Mouse (Mus musculus) liver, embryonic 14.5 days (tissue): Measurements from ENCODE around the gene Kcp. TPM values are rescaled to one million over a fixed set of nuclear protein-coding genes. Genes with fewer than 3 reads are reported as not detected.

Source experiments
- ATAC-seq: fragments of 200-750 bp; cut with Nextera tagmentation; 2 replicates; pipeline ENCODE4 v1.8.0; 2017; ENCODE audit warnings: moderate number of reproducible peaks, mild to moderate bottlenecking, moderate library complexity; ENCODE audit not compliant: insufficient read depth
- DNase-seq, 3 experiments: peaks; one replicate each; pipeline ENCODE4 v3.0.0-alpha.2; 2012 to 2013; ENCODE audit warnings: low read depth in 3 of 3, low spot score in 3 of 3
- H3K27ac ChIP-seq: fragments of 300-500 bp; sonication (generic); 2 replicates; pipeline ENCODE4 v1.5.1; 2014; ENCODE audit warnings: moderate library complexity, mild to moderate bottlenecking, control low read depth, inconsistent platforms
- H3K27me3 ChIP-seq: fragments of 300-500 bp; sonication (generic); 2 replicates; pipeline ENCODE4 v1.6.1; 2014; ENCODE audit warnings: mild to moderate bottlenecking, low read length, moderate library complexity; ENCODE audit not compliant: control insufficient read depth, insufficient read depth
- H3K36me3 ChIP-seq: fragments of 300-500 bp; sonication (generic); replicated peaks from 2 replicates; pipeline ENCODE4 v1.6.1; 2014; ENCODE audit warnings: low read depth; ENCODE audit not compliant: control insufficient read depth, insufficient read depth
- H3K4me1 ChIP-seq, 2 experiments: fragments of 200-500 bp in 1 of 2; fragments of 300-500 bp in 1 of 2; sonication (generic) in 1 of 2; replicated peaks; 2 replicates each; pipeline ENCODE4 v1.6.1; 2012 to 2014; ENCODE audit warnings: antibody characterized with exemption in 1 of 2, inconsistent platforms in 1 of 2, low read length in 1 of 2; ENCODE audit not compliant: control insufficient read depth in 2 of 2, insufficient read depth in 2 of 2
- H3K4me2 ChIP-seq: fragments of 300-500 bp; sonication (generic); 2 replicates; pipeline ENCODE4 v1.6.1; 2014; ENCODE audit warnings: low read depth, mild to moderate bottlenecking, control low read depth, moderate library complexity
- H3K4me3 ChIP-seq, 2 experiments: fragments of 200-500 bp in 1 of 2; fragments of 300-500 bp in 1 of 2; sonication (generic) in 1 of 2; 2 replicates each; pipeline ENCODE4 v1.5.1; 2012 to 2014; ENCODE audit warnings: low read depth in 2 of 2, low read length in 2 of 2, mild to moderate bottlenecking in 2 of 2, control low read depth in 1 of 2, inconsistent platforms in 1 of 2, moderate library complexity in 1 of 2; ENCODE audit not compliant: insufficient read depth in 1 of 2
- H3K9ac ChIP-seq: fragments of 300-500 bp; sonication (generic); replicated peaks from 2 replicates; pipeline ENCODE4 v1.6.1; 2014; ENCODE audit warnings: mild to moderate bottlenecking, control low read depth, moderate library complexity
- H3K9me3 ChIP-seq: fragments of 300-500 bp; sonication (generic); 2 replicates; pipeline ENCODE4 v1.6.1; 2016; ENCODE audit warnings: low read length, mixed read lengths; ENCODE audit not compliant: control insufficient read depth
- CTCF ChIP-seq: IDR thresholded peaks from 2 replicates; pipeline ENCODE4 v1.5.1; 2016; ENCODE audit warnings: antibody characterized with exemption, low read depth, control low read depth
- EP300 ChIP-seq: IDR thresholded peaks from 2 replicates; pipeline ENCODE4 v1.6.1; 2016; ENCODE audit warnings: antibody characterized with exemption, low read depth
- WGBS: fragments of 180-500 bp; shearing (Covaris S2); extraction: QIAGEN DNeasy Blood & Tissue Kit; methylation state at CpG from one replicate; pipeline ENCODE4 v1.1.7; 2014; ENCODE audit not compliant: insufficient replicate concordance; 5-methylcytosine and 5-hydroxymethylcytosine counted together
- polyA plus RNA-seq, 2 experiments: library from polyadenylated mRNA; depleted of rRNA in 1 of 2; stranded (reverse) in 1 of 2; unstranded in 1 of 2; fragments of >200 nt; fragmentation: Nextera tagmentation in 1 of 2; extraction: Ambion mirVana in 1 of 2; gene quantifications; 2 replicates each; pipeline versions ENCODE4 v1.2.1 to v1.2.3; 2012 to 2014

The Kcp gene
- polyA plus RNA-seq, 2 experiments: 0.67 to 2.0 TPM

DNA sequence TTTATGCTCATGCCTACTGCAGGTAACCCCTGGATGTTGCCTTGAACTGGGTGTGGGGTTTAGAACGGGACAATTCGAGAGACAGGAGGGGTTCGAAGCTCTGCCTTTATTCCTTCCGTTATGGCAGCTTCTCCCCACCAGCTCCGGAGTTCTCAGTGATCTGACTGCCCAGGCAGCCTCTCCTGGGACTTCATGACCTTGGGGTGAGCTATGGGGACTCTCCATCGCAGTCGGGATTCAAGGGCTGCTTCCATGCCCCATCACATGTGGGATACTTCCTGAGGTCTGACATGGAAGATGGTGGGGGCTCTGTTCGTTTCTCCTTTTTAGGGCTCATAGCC lies 20.4 kb upstream of the Kcp start:
- no peak overlapping the region for H3K27ac ChIP-seq
- no peak for ATAC-seq
- WGBS: 16% methylated on average over 8 of the region's 8 CpGs
- DNase-seq: no peak
- H3K36me3 ChIP-seq: no peaks in the 10 kb centered on the region
- H3K4me2 ChIP-seq: no peak overlapping the region
- TF ChIP-seq EP300 (no peak), CTCF (no peak)
- peaks cover 47% of the 10 kb centered on the region for H3K27me3 ChIP-seq
- H3K9ac ChIP-seq: no peak overlapping the region
- no peaks in the 10 kb centered on the region for H3K4me1 ChIP-seq
- H3K9me3 ChIP-seq: no peaks in the 10 kb centered on the region
- H3K4me3 ChIP-seq: peak overlapping the region; percentile 16 to 53

DNA sequence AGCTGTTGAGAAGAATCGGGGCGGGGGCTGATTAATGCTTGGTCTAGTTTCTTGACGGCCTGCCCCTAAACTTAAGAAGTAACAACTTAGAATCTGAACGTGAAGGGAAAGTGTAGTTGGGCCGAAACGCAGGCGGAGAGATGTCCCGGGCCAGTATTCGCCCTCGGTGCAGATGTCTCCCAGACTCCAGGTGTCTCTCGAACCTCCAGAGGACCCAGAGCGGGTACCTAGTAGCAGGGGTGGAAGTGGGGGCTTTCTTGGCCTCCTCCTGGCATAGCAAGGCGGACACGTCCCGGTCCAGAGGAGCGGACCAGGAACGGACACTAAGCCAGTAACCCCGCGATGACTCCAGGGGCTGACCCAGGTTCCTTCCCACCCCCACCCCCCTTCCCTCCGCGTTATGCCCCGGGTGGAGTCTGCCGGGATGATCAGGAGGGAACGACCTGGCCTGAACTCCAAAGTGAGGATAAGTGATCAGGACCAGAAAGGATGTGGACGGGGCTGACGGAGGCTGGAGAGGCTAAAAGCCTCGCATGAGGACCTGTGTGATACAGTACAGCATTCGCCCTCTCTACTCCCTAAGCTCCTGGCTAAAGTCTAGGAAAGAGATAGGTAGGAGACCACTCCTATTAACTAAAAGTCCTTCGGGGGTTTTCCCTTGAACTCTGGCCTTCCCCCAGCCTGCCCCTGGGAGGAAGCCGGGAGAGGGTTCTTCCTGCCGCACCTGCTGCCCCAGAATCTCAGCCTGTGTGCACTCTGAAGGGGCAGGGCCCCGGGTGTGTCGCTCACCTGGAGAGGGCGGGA lies 19.8 kb upstream of the Kcp start:
- H3K9ac ChIP-seq: no peak overlapping the region
- H3K27me3 ChIP-seq: peaks cover 47% of the 10 kb centered on the region
- WGBS: 5% methylated on average over 34 of the region's 34 CpGs
- H3K4me3 ChIP-seq: peak overlapping the region; percentile 47 to 53
- H3K27ac ChIP-seq: no peak overlapping the region
- DNase-seq (no peak), ATAC-seq (no peak)
- no peaks in the 10 kb centered on the region for H3K9me3 ChIP-seq
- no peaks in the 10 kb centered on the region for H3K4me1 ChIP-seq
- peak overlapping the region; percentile 62 for H3K4me2 ChIP-seq
- no peaks in the 10 kb centered on the region for H3K36me3 ChIP-seq
- TF ChIP-seq CTCF (no peak), EP300 (no peak)

DNA sequence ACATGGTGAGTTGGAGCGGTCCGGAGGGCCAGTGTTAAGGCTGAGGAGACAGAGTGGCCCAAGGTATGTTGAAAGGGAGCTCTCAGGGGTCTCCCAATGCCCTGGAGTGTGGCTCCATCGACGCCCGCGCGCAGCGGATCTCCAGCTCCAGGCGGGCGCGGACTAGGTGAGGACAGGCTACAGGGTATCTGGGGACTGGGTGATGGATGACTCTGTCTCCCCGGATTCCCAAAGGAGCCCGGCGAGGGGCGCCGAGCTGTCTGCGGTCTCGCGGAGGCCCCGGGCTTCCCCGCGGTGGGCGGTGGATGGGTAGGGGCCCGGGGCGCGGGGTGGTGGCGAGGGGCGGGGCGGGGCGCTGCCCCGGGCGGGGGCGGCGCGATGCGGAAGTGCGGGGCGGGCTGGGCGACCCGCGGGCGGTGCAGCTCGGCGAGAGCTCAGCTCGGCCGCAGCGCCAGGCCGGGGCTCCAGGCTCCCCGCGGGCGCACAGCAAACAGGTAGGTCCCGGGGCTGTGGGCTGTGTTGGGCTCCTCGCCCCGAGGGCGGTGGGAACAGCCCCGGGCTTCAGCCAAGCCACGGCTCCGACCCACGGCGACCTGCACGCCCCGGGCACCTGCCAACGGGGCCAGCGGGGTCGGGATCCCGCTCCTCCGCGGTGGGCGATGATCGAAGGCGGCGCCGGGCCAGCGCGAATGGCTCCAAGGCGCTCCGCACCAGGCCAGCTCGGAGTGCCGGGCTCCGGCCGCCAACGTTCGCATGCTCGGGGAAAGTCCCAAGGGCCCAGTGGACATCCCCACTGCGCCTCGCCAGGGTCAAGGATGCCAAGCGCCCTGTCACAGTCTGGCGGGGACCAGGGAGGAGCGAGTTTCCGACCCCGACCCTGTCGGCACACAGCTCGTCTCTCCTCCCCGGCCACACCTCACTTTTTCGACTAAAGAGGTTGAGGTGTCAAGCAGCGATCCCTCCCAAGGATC lies 18.8 kb upstream of the Kcp start, which contains the start of gene Irf5:
Gene Irf5, plus strand, starts transcription at position 345 of the 971 bp plus-strand sequence.
- WGBS: 1% methylated on average over 90 of the region's 96 CpGs
- peak; percentile 23; the same call in 1 of the 2 replicates for ATAC-seq

DNA sequence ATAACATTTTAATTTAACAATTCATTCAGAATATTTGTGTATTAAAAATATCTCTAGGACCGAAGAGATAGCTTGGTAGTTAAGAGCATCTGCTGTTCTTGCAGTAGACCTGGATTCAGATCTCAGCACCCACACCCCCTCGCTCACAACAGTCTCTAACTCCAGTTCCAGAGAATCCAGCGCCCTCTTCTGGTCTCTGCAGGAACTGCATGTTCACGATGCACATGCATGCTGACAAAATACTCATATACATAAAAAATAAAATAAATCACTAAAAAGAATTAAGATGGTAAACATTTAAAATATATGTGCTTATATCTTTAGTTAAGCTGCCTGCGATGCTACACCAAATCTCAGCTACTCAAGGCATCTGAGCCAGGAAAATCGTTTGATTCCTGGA lies 17.5 kb upstream of the Kcp start:
- Histone ChIP-seq H3K36me3 (no peaks in the 10 kb centered on the region), H3K4me1 (no peaks in the 10 kb centered on the region), H3K9me3 (no peaks in the 10 kb centered on the region), H3K9ac (no peak overlapping the region), H3K4me2 (no peak overlapping the region), H3K4me3 (no peak overlapping the region), H3K27me3 (peaks cover 45% of the 10 kb centered on the region), H3K27ac (no peak overlapping the region)
- 59% methylated on average over 6 of the region's 6 CpGs for WGBS
- no peak for ATAC-seq
- no peak for DNase-seq
- no peak for TF ChIP-seq EP300
- peak; percentile 74 for TF ChIP-seq CTCF

More for the DNA sequence above, 18.8 kb upstream of the Kcp start, which contains the start of gene Irf5:
- no peak for DNase-seq
- Histone ChIP-seq H3K36me3 (no peaks in the 10 kb centered on the region), H3K4me3 (peak within 1 kb of the TSS; percentile 47 to 53), H3K27me3 (peaks cover 47% of the 10 kb centered on the region), H3K4me1 (no peaks in the 10 kb centered on the region), H3K9me3 (no peaks in the 10 kb centered on the region), H3K9ac (no peak within 1 kb of the TSS), H3K4me2 (peak within 1 kb of the TSS; percentile 62), H3K27ac (no peak within 1 kb of the TSS)
- TF ChIP-seq EP300: no peak
- TF ChIP-seq CTCF: no peak
